Mouse (Mus musculus) hindbrain, embryonic 12.5 days (tissue): Measurements from ENCODE around the gene Ppp4c. TPM values are rescaled to one million over a fixed set of nuclear protein-coding genes. Genes with fewer than 3 reads are reported as not detected.

ENCODE experiments used
- ATAC-seq: fragments of 200-750 bp; cut with Nextera tagmentation; 2 replicates; pipeline ENCODE4 v1.8.0; 2017; ENCODE audit warnings: moderate TSS enrichment; ENCODE audit not compliant: low FRiP score
- H3K27ac ChIP-seq: fragments of 300-500 bp; sonication (generic); 2 replicates; pipeline ENCODE4 v1.5.1; 2016; ENCODE audit warnings: mild to moderate bottlenecking
- H3K27me3 ChIP-seq: fragments of 300-500 bp; sonication (generic); 2 replicates; pipeline ENCODE4 v1.6.1; 2016; ENCODE audit warnings: mild to moderate bottlenecking
- H3K36me3 ChIP-seq: fragments of 300-500 bp; sonication (generic); 2 replicates; pipeline ENCODE4 v1.6.1; 2016; ENCODE audit warnings: mild to moderate bottlenecking
- H3K4me1 ChIP-seq: fragments of 300-500 bp; sonication (generic); 2 replicates; pipeline ENCODE4 v1.6.1; 2016
- H3K4me2 ChIP-seq: fragments of 300-500 bp; sonication (generic); replicated peaks from 2 replicates; pipeline ENCODE4 v1.6.1; 2016; ENCODE audit warnings: mild to moderate bottlenecking
- H3K4me3 ChIP-seq: fragments of 300-500 bp; sonication (generic); 2 replicates; pipeline ENCODE4 v1.5.1; 2016; ENCODE audit warnings: mild to moderate bottlenecking
- H3K9ac ChIP-seq: fragments of 300-500 bp; sonication (generic); 2 replicates; pipeline ENCODE4 v1.6.1; 2016; ENCODE audit warnings: mild to moderate bottlenecking, moderate library complexity
- H3K9me3 ChIP-seq: fragments of 300-500 bp; sonication (generic); replicated peaks from 2 replicates; pipeline ENCODE4 v1.6.1; 2016; ENCODE audit warnings: mild to moderate bottlenecking
- WGBS: fragments of 180-500 bp; shearing (Covaris S2); methylation state at CpG from one replicate; pipeline ENCODE4 v1.1.7; 2016; 5-methylcytosine and 5-hydroxymethylcytosine counted together
- polyA plus RNA-seq: library from polyadenylated mRNA; unstranded; fragments of >200 nt; fragmentation: Nextera tagmentation; extraction: Ambion mirVana; gene quantifications from 2 replicates; pipeline ENCODE4 v1.2.1, GENCODE M21; 2016

Ppp4c gene
- polyA plus RNA-seq, 1 experiment from 2014 or later, result 294 TPM

GRCm38 (mm10) chr7:126760956-126761355 is 31.3 kb downstream of the Ppp4c start:
- H3K4me3 ChIP-seq, result peak overlapping the region; percentile 74; the same call in 1 of the 2 replicates
- H3K36me3 ChIP-seq, result peaks cover 31% of the 10 kb centered on the region
- no peak for ATAC-seq
- peak overlapping the region; percentile 89; the same call in 1 of the 2 replicates for H3K27ac ChIP-seq
- H3K9ac ChIP-seq, result peak overlapping the region; percentile 90; the same call in 1 of the 2 replicates
- 66% methylated on average over 4 of the region's 4 CpGs for WGBS
- H3K4me1 ChIP-seq, result peaks cover 30% of the 10 kb centered on the region
- H3K9me3 ChIP-seq, result no peaks in the 10 kb centered on the region
- H3K4me2 ChIP-seq, result peak overlapping the region; percentile 88
- H3K27me3 ChIP-seq, result no peaks in the 10 kb centered on the region

DNA sequence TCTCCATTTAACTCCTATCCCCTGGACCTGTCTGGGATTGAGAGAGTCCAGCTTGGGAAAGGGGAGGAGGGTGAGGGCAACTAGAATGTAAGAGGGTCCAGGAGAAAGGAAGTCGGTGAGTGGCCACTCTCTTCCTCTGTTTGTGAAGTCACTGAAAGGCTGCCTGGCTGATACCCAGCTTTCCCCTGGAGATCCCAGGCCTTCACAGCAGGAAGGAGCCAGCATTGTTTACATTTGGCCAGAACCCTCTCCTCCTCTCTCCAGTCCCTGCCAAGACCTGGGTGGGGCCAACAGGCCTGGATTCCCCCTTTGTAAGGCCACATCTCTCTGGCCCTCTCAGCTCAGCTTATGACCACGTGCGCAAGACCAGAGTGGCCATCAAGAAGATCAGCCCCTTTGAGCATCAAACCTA is 31.9 kb downstream of the Ppp4c start:
- H3K9ac ChIP-seq, result peak overlapping the region; percentile 90
- H3K27me3 ChIP-seq, result no peaks in the 10 kb centered on the region
- peak overlapping the region; percentile 89 for H3K27ac ChIP-seq
- peak; percentile 7; the same call in 1 of the 2 replicates for ATAC-seq
- H3K9me3 ChIP-seq, result no peaks in the 10 kb centered on the region
- peak overlapping the region; percentile 74 for H3K4me3 ChIP-seq
- peaks cover 26% of the 10 kb centered on the region for H3K36me3 ChIP-seq
- H3K4me2 ChIP-seq, result peak overlapping the region; percentile 88
- 21% methylated on average over 3 of the region's 3 CpGs for WGBS
- peaks cover 30% of the 10 kb centered on the region for H3K4me1 ChIP-seq

DNA sequence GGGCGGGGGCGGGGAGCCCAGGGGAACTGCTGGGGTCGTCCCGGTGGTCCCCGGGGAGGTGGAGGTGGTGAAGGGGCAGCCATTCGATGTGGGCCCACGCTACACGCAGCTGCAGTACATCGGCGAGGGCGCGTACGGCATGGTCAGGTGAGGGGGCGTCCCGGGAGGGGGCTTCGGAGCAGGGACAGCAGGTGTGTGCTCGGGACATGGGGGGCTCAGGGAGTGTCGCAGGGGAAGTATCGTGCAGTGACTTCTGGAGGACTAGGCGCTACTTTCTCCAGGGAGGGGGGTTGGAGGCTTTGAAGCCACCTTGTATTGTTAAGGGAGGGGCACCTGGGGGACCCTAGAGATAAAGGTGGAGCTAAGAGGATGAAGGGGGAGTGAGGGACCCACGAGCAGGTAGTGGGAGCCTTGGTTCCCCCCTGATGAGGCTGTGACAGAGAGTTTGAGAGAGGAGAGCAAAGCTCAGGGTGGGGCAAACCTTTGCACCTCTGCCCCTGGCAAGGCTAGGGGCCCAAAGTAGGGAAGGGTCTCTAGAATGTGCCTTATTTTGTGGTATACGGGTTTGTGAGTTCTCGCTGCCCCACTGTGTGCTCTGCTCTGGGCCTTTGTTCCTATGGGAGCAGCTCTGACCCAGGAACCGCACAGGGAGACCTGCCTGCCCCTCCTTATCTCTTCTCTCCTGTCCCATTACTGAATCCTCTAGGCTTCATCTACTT is 32.5 kb downstream of the Ppp4c start:
- Histone ChIP-seq H3K36me3 (peaks cover 20% of the 10 kb centered on the region), H3K4me2 (peak overlapping the region; percentile 88), H3K9me3 (no peaks in the 10 kb centered on the region), H3K9ac (peak overlapping the region; percentile 90), H3K4me3 (peak overlapping the region; percentile 74), H3K4me1 (peaks cover 35% of the 10 kb centered on the region), H3K27me3 (no peaks in the 10 kb centered on the region), H3K27ac (peak overlapping the region; percentile 89)
- WGBS, result 1% methylated on average over 24 of the region's 24 CpGs
- ATAC-seq, result peak; percentile 71

DNA sequence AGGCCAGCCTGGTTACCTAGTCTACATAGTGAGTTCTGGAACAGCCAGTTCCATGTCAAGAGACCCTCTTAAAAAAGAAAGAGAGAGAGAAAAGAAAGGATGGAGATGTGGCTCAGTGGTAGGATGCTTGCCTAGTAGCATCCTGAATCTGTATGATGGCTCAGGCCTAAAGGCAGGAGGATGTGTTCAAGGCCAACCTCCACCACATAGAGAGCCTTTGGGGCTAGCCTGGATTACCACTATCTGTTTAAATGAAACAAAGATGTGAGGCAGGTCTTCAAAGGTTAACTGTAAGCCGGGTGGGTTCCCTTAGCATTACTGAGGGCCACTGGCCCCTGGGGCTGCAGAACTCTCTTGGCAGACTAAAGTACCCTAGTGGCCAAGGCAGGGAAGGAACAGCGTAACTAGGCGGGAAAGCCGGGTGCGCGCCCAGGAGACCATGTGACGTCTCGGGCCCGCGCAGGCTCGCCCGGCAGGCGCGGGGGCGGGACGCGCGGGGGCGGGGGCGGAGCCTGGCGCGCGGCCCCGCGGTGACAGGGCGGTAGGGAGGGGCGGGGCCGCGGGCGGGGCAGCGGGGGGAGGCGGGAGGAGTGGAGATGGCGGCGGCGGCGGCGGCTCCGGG is 33.1 kb downstream of the Ppp4c start, which contains the start of gene Mapk3:
TSS of gene Mapk3 (plus strand) at position 552 of the 622 bp plus-strand sequence.
- H3K4me2 ChIP-seq, result peak within 1 kb of the TSS; percentile 88
- H3K36me3 ChIP-seq, result peaks cover 13% of the 10 kb centered on the region
- no peaks in the 10 kb centered on the region for H3K9me3 ChIP-seq
- peaks cover 40% of the 10 kb centered on the region for H3K4me1 ChIP-seq
- ATAC-seq, result peak; percentile 55
- H3K27me3 ChIP-seq, result no peaks in the 10 kb centered on the region
- peak within 1 kb of the TSS; percentile 74 for H3K4me3 ChIP-seq
- H3K27ac ChIP-seq, result peak within 1 kb of the TSS; percentile 89
- H3K9ac ChIP-seq, result peak within 1 kb of the TSS; percentile 90
- WGBS, result 3% methylated on average over 24 of the region's 38 CpGs

DNA sequence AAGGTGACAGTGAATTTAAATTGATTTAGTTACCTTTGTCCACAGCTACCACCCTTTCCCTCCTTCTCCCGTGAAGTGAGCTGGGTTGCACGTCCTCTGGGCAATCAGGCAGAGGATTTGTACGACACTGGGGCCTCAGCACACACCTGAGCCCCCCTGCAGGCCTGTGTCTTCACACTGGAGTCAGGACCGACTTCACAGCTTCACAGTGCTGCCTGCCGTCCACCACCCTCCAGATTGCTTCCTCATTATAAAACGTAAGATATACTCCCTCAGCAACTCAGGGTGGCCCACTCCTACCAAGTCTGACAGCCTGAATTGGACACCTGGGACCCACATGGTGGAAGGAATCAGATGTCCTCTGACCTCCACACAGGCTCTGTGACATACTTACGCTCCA is 33.8 kb downstream of the Ppp4c start:
- H3K4me2 ChIP-seq, result no peak overlapping the region
- no peak overlapping the region for H3K9ac ChIP-seq
- H3K27me3 ChIP-seq, result no peaks in the 10 kb centered on the region
- 62% methylated on average over 7 of the region's 7 CpGs for WGBS
- H3K9me3 ChIP-seq, result no peaks in the 10 kb centered on the region
- peak; percentile 5; the same call in 1 of the 2 replicates for ATAC-seq
- peaks cover 40% of the 10 kb centered on the region for H3K4me1 ChIP-seq
- no peak overlapping the region for H3K4me3 ChIP-seq
- H3K36me3 ChIP-seq, result peaks cover 7% of the 10 kb centered on the region
- H3K27ac ChIP-seq, result no peak overlapping the region

DNA sequence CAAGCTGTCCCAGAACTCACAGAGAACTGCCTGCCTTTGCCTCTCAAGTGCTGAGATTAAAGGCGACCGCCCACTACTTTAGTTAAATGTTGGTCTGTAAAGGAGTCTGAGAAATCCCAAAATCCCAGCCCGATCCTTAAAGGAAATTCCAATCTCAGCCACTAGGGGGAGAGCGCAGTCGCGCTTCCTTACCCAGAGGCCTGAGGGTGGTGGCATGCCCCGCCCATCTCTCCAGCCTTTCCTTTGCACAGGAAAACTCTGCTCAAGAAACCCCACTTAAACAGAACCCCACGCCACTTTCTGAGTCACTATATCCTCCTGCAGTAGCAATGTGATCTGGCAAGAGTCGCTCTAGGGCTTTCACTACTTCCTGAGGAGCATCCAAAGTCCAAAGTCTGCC is 37.4 kb downstream of the Ppp4c start:
- peak overlapping the region; percentile 29 for H3K4me2 ChIP-seq
- WGBS, result 1% methylated on average over 9 of the region's 9 CpGs
- no peak overlapping the region for H3K4me3 ChIP-seq
- no peak for ATAC-seq
- no peak overlapping the region for H3K9ac ChIP-seq
- no peaks in the 10 kb centered on the region for H3K27me3 ChIP-seq
- H3K27ac ChIP-seq, result no peak overlapping the region
- no peaks in the 10 kb centered on the region for H3K9me3 ChIP-seq
- H3K36me3 ChIP-seq, result no peaks in the 10 kb centered on the region
- peaks cover 10% of the 10 kb centered on the region; the same call in 1 of the 2 replicates for H3K4me1 ChIP-seq

- Histone ChIP-seq H3K9me3 (no peaks in the 10 kb centered on the region), H3K4me3 (no peak overlapping the region), H3K4me2 (no peak overlapping the region), H3K27me3 (no peaks in the 10 kb centered on the region), H3K27ac (no peak overlapping the region), H3K4me1 (peaks cover 4% of the 10 kb centered on the region; the same call in 1 of the 2 replicates), H3K9ac (no peak overlapping the region), H3K36me3 (no peaks in the 10 kb centered on the region)
- ATAC-seq, result no peak
- WGBS, result 96% methylated on average over 17 of the region's 17 CpGs
Measured at GRCm38 (mm10) chr7:126749582-126750343, 42.5 kb downstream of the Ppp4c start.

DNA sequence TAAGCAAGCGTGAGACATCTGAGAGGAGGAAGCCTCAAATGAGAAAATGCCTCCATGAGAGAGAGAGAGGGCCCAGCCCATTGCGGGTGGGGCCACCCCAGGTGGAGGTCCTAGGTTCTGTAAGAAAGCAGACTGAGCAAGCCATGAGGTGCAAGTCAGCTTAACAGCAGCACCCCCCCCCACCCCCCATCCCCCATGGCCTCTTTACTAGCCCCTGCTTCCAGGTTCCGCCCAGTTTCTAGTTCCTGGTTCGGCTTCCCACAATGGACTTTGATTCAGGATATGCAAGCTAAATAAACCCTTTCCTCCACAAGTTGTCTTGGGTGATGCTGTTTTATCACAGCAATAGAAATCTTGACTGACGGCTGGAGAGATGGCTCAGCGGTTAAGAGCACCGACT is 43.5 kb downstream of the Ppp4c start:
- no peak for ATAC-seq
- 76% methylated on average over 7 of the region's 7 CpGs for WGBS
- Histone ChIP-seq H3K9ac (no peak overlapping the region), H3K27ac (no peak overlapping the region), H3K9me3 (no peaks in the 10 kb centered on the region), H3K4me1 (no peaks in the 10 kb centered on the region), H3K4me3 (no peak overlapping the region), H3K4me2 (no peak overlapping the region), H3K36me3 (no peaks in the 10 kb centered on the region), H3K27me3 (no peaks in the 10 kb centered on the region)

DNA sequence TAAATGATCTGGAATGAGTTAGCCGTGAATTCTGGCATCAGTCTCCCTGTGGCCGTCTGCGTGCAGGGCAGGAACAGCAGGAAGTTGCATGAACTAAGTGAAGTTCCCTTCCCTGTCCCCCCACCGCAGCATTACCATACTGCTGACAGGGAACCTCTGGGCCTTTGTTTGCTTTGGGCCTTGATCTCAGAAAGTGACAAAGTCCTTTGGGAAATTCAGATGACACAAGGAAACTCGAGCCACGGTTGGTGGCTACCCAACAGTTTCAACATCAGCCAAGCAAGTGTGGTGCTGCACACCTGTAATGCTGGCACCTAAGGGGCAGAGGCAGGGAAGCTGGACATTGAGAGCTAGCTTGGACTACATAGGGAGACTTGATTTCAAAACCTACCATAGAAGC is 45.5 kb downstream of the Ppp4c start:
- H3K27ac ChIP-seq, result no peak overlapping the region
- no peaks in the 10 kb centered on the region for H3K27me3 ChIP-seq
- no peak overlapping the region for H3K4me3 ChIP-seq
- ATAC-seq, result no peak
- no peak overlapping the region for H3K4me2 ChIP-seq
- H3K36me3 ChIP-seq, result no peaks in the 10 kb centered on the region
- no peaks in the 10 kb centered on the region for H3K4me1 ChIP-seq
- WGBS, result 38% methylated on average over 6 of the region's 6 CpGs
- H3K9me3 ChIP-seq, result no peaks in the 10 kb centered on the region
- H3K9ac ChIP-seq, result no peak overlapping the region

DNA sequence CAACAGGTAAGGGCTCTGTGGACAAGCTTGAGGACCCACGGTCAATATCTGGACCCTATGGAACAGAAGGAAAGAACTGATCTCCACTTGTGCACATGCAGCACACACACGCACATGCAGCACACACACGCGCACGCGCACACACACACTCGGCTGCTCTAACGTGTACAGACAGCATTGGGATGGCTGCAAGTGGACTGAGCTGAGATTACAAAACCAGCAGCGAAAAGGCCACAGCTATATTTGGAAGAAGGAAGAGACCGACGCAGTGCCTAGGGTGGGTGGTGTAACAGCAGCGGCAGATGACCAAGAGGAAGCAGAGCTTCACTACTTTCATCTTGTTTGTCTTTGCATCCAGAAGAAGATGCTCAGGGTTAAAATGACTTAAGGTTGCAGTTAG is 46.2 kb downstream of the Ppp4c start:
- Histone ChIP-seq H3K36me3 (no peaks in the 10 kb centered on the region), H3K4me3 (no peak overlapping the region), H3K27me3 (no peaks in the 10 kb centered on the region), H3K9me3 (no peaks in the 10 kb centered on the region), H3K4me1 (no peaks in the 10 kb centered on the region), H3K4me2 (no peak overlapping the region), H3K9ac (no peak overlapping the region), H3K27ac (no peak overlapping the region)
- 90% methylated on average over 12 of the region's 12 CpGs for WGBS
- no peak for ATAC-seq

DNA sequence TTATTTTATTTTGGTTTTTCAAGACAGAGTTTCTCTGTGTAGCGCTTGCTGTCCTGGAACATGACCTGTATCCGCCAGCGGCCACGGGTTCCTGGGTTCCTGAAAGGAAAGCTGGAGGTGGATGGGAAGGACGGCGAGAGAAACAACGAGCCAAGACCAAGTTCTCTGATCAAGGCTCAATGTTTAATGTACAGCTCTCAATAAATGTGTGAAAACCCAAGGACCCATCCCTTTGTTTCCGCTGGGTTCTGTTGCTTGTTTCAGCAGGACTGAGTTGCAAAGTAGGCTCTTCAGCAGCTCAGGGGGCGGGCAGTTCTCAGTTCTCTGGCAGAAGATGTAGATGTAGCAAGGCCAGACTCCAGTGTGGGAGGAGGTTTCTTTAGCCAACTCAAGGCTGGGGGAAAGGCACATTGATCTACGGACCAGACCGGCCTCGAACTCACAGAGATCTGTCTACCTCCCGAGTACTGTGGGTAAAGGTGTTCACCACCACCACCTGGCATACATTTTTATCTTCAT is 50.3 kb downstream of the Ppp4c start:
- no peak overlapping the region for H3K9ac ChIP-seq
- 90% methylated on average over 13 of the region's 13 CpGs for WGBS
- no peaks in the 10 kb centered on the region for H3K9me3 ChIP-seq
- no peaks in the 10 kb centered on the region for H3K36me3 ChIP-seq
- no peaks in the 10 kb centered on the region for H3K27me3 ChIP-seq
- no peak overlapping the region for H3K4me2 ChIP-seq
- ATAC-seq, result no peak
- peaks cover 6% of the 10 kb centered on the region; the same call in 1 of the 2 replicates for H3K4me1 ChIP-seq
- H3K27ac ChIP-seq, result no peak overlapping the region
- no peak overlapping the region for H3K4me3 ChIP-seq

DNA sequence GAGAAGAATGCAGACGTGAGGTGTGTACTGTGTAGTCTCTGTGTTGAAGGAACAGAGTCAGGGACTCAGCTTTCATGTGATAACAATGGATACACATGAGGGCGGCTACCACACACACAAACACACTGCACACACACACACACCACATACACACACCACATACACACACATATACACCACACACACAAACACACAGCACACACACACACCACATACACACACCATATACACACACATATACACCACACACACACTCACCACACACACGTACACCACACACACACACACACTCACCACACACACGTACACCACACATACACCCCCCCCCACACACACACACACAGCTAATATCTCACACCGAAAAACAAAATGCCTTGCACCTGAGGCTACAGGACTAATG is 50.8 kb downstream of the Ppp4c start:
- Histone ChIP-seq H3K9ac (no peak overlapping the region), H3K4me1 (peaks cover 6% of the 10 kb centered on the region; the same call in 1 of the 2 replicates), H3K4me3 (no peak overlapping the region), H3K36me3 (no peaks in the 10 kb centered on the region), H3K9me3 (no peaks in the 10 kb centered on the region), H3K27ac (no peak overlapping the region), H3K4me2 (no peak overlapping the region), H3K27me3 (no peaks in the 10 kb centered on the region)
- no peak for ATAC-seq
- WGBS, result 89% methylated on average over 5 of the region's 5 CpGs
